Mouse (Mus musculus): ENCODE measurements around the gene Gapdh.

Gene Gapdh

DNA sequence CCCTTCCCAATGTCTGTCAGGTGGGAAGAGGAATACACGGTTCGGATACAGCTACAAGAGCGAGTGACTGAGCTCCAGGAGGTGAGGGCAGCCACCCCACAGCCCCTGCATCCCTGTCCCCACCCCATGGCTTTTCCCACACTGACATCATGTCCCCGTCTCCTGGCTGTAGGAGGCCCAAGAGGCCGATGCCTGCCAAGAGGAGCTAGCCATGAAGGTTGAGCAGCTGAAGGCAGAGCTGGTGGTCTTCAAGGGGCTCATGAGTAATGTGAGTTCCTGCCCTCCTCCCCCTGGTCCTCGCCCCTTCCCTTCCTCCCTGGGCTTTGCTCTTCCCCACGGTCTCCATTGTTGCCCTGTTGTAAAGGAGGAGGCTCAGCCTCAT is 16.7 kb downstream of the Gapdh start:
- in situ Hi-C loops (cut with MboI, MseI), result no loop called here

DNA sequence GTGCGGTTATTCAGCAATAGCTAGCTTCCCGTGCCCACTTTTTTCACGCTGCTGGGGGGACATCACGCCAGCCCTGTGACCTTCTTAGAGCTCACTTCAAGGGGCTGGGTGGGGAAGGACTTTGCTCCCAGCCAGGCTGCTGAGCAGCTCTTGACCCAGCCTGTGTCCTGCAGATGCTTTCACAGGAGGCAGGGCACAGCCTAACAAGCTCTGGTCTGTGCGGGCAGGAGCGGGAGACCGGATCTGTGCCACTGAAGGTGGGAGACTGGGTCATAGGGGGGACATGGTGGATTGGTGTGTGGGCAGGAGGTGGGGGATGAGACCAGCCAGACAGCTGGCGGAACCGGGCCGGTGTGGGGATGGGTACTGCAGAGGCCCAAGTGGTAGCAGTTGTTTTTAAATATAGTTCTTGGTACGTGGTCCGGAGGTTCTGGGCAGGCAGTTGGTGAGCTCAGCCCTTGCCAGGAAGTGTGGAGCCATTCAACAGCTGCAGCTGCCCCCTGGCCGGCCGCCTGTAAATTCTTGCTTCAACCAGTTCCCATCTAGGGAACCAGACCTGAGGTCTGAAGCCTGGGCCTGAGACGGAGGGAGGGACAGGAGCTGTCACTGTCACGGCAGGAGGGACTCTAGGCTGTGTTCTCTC is 17.2 kb downstream of the Gapdh start:
- in situ Hi-C loops (cut with MboI, MseI), result no loop called here

DNA sequence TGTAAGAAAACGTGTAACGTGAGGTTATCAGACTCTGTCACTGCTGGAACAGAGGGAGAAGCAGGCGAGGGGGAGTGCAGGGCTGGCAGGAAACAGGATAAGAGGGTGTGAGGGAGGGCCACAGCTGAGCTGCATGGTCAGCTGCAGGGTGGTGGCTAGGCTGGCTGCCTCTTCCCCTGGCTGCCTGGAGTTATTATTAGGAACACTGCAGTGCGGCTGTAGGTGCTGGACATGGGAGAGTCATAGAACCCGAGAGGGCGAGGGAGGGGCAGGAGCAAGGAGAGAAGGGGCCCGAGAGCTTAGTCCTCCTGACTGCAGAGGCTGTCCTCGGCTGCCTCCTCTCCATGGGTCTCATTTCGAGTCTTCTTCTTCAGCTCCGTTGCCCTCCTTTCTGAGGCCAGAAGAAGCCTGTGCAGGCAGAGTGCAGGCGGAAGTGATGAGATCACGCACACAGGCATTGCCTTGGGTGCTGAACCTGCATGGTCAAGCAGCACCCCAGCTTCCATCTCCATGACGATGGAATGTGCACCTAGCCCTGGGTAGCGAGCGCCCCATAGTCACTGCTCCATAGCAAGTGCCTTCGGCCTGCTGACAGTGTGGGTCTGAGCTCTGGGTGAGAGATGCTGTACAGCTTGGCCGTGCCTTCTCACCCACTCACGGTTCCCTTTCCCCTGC is 17.9 kb downstream of the Gapdh start:
- in situ Hi-C loops (cut with MboI, MseI), result no loop called here

DNA sequence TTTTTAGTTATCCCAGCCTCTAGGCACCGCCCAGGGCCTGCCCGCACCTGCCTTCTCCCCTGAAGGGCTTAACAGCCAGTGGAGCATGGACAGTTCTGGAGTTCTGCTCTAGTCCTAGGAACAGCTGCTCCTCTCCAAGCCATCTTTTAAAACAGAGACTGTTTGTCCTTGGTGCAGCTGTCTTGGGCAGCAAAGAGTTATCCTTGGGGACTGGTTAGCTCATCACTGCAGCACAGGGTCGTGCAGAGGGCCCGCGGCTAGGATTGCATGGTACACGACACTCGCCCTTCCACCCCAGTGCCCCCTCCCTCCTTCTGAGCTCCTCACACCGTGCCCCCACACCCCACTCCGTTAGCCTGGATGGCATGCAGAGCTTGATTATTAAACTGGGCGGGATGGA is 18.9 kb downstream of the Gapdh start:
- in situ Hi-C loops (cut with MboI, MseI), result no loop called here

DNA sequence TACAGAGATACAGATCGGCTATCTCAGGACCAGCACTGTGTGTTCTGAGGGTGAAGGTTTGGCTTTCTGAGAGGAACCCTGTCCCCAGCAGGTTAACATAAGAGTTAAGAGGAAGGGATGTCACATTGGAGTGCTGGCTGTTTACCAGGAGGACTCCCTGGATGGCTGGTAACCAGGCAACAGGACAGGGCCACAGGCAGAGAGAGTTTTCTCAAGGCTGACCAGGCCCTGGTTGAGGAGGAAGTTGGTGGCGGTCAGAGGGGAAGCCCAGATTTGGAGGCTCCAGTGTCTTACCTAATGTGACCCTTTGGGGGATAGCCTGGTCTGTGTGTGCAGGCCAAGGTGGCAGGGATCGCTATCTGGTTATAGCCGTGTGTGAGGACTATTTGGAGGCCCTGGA is 19.5 kb downstream of the Gapdh start:
- in situ Hi-C loops (cut with MboI, MseI), result no loop called here

DNA sequence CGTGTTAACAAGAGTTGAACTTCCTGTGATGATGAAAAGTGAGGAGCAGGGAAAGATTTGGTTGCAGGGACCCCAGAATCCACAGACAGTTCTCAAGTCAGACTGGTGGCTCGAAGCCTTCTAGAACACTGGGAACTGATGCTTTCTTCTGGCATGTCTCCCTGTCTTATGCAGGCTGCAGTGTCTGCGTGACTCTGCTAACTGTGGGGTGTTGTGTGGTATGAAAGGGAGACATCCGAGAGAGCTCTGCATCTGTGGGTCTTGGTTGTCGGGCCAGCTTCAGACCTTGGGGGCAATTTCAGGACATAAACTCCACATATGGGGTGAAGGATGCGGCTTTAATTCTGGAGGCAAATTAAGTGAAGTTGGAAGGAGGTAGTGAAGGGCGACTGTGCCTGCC is 20.1 kb downstream of the Gapdh start:
- in situ Hi-C loops (cut with MboI, MseI), result no loop called here

DNA sequence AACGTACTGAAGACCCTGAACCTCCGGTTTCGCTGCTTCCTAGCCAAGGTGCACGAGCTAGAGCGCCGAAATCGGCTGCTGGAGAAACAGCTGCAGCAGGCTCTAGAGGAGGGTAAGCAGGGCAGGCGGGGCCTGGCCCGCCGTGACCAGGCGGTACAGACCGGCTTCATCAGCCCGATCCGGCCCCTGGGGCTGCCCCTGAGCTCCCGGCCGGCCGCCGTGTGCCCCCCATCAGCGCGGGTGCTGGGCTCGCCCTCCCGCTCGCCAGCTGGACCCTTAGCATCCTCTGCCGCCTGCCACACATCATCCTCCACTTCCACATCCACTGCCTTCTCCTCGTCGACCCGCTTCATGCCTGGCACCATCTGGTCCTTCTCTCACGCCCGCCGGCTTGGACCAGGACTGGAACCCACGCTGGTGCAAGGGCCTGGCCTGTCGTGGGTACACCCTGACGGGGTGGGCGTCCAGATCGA is 20.8 kb downstream of the Gapdh start:
- in situ Hi-C loops (cut with MboI, MseI), result no loop called here

DNA sequence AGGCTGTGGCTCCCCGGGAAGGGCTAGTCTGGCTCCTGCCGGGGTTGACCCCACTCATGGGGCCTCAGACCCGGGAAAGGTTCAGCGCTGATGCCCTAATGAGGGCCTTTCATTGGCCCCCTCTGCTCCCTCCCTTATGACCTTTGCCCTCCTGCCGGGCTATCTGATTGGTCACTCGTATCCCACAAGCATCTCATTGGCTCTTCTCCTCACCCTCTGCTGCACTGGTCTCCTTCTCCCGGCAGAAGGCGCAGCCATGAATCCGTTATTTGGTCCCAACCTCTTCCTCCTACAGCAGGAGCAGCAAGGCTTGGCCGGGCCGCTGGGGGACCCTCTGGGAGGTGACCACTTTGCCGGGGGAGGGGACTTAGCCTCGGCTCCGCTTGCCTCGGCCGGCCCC is 21.3 kb downstream of the Gapdh start, which contains the start of gene Iffo1:
Gene Iffo1 (plus strand): TSS at position 241 of the 400 bp plus-strand sequence.
- in situ Hi-C loops (cut with MboI, MseI), result no loop called here

DNA sequence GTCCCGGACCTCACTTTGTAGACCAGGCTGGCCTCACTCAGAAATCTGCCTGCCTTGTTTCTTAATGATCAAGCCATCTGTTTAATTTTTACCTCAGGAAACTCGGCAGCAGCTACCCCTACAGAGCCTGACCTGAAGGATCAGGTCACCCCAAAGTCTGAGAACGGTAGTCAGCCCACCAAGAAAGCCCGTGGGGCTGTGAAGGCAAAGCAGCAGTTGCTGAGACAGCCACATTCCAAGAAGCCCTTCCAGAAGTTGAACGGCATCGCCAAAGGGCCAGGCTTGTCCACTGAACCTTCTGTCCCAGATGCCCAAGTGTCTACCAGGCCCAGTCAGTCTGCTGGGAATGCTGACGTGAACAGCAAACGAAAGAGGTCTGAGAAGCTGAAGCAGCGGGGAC is 22.4 kb downstream of the Gapdh start:
- in situ Hi-C loops (cut with MboI, MseI), result no loop called here

DNA sequence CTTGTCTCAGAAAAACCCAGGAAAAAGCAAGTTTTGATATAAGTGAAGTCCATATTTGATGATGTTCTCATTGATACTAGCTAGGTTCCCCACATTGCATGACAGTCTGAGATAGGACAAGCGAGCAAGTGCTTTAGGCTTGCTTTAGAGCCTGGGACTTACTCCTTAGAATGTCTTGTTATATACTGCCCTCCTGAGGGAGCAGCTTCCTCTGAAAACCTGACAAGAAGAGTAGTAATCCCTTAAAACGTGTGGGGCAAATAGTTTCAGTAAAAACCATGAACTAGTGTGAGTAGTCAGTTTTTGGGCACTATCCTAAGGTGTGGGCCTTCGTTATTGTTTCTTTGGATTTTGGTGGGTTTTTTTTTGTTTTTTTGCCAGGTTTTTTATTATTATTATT is 23.1 kb downstream of the Gapdh start:
- in situ Hi-C loops (cut with MboI, MseI), result no loop called here

DNA sequence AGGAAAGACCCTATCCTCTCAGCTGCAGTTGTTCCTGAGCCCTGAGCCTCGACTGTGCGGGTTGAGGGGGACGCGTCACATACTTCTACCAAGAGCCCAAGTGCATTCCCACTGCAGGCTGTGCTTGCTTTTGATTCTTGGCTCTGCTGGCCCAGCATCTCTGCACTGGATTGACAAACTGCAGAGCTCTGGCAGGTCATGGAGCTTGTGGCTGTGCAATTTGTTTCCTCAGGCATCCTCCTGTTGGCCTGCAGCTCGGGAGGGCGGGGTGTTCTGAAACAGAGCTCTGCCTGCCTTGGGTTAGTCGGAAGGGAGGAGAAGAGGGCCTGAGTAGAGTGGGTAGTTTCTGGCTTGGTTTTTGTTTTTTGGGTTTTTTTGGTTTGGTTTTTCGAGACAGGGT is 23.8 kb downstream of the Gapdh start:
- in situ Hi-C loops (cut with MboI, MseI), result no loop called here

DNA sequence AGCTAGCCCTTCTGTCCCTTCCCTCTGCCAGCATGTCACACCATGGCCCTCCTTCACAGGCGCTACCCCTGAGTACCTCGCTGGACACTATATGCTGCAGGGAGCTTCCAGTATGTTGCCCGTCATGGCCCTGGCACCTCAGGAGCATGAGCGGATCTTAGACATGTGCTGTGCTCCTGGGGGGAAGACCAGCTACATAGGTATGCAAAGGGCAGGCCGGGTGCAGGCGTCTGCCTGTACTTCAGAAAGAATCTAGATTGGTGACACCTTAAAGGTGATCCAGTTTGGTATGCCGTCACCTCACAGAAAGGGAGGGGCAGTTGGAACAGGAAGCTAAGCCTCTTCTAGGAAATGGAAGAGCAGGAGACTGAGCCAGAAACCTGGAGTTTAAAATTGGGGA is 26.5 kb downstream of the Gapdh start:
- in situ Hi-C loops (cut with MboI, MseI), result no loop called here

DNA sequence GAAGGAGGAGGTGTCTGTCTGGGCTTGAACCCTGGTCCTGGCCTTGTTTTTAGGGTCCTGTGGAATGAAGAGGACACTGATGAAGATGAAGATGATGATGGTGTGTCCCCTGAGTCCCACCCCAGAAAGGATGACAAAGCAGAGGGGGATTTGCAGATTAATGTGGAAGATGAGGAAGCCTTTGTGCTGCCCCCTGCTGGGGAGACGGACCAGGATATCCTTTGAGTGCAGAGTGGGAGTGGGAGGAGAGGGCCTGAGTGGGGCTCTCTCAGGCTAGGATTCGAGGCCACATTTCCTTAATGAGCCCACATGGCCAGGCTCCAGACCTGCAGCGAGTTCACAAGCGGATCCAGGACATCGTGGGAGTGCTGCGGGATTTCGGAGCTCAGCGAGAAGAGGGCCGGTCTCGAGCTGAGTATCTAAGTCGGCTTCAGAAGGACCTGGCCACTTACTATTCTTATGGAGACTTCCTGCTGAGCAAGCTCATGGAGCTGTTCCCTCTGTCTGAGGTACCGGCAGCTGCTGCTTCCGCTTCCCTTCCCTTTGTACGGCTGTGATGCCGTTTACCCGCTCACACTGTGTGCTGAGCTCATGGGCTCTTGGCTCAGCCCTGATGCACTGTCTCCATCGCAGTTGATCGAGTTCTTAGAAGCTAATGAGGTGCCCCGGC is 29.1 kb downstream of the Gapdh start:
- in situ Hi-C loops (cut with MboI, MseI), result no loop called here

DNA sequence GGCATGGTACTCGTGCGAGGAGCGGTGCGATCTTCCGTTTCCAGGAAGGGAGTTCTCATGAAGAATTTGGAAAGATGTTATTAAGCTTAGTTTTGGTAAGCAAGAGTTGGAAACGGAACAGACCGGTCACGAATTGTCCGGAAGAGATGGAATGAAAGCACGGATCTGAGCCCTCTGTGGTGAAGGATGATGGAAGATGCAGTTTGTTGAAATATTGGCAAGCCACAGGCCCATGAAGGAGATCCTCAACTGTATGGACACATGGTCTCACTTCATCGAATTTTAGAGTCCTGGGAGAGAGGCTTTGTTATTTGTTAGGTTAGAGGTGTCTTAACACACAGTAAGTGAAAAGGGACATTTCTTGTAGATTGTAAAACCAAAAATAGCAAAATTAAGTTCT is 33.8 kb downstream of the Gapdh start:
- in situ Hi-C loops (cut with MboI, MseI), result no loop called here

DNA sequence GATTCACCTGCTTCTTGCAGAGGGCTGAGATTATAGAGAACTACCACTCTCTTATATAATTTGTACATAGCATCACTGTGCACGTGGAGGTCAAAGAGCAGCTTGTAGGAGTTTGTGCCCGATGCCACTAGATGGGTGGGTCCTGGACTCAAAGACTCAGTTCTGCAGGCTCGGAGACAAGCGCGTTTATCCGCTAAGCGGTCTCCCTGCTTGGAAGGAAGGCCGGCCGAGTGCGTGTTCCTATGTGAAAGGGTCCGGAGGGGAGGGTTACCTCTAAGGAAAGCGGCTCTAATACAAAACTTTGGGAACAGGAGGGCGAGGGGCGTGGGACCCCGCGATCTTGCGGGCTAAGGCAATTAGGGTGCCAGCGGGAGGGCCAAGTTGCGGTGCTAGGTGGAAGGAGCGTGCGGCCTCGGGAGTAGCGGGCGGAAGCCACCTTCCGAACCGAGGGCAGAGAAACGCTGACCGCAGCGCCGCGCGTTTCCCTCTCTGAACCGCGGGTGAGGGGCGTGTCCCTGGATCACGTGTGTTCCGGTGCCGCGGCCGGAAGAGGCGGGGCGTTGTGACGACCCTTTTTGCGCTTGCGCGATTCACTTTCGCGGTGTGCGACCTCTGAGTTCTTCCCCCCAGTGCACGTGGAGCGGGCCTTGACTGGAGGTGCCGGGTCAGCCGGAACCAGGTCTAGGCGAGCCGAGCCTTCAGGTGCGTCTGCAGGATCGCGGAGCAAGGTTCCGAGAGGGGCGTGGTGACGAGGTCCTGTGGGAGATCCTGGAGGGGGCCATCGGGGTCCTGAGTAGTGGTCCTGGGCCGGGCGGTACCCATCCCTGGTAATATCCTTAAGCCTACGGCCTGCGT is 34.7 kb downstream of the Gapdh start, which contains the start of gene Nop2:
Gene Nop2 (plus strand): TSS at position 608 of the 855 bp plus-strand sequence.
- in situ Hi-C loops (cut with MboI, MseI), result no loop called here

DNA sequence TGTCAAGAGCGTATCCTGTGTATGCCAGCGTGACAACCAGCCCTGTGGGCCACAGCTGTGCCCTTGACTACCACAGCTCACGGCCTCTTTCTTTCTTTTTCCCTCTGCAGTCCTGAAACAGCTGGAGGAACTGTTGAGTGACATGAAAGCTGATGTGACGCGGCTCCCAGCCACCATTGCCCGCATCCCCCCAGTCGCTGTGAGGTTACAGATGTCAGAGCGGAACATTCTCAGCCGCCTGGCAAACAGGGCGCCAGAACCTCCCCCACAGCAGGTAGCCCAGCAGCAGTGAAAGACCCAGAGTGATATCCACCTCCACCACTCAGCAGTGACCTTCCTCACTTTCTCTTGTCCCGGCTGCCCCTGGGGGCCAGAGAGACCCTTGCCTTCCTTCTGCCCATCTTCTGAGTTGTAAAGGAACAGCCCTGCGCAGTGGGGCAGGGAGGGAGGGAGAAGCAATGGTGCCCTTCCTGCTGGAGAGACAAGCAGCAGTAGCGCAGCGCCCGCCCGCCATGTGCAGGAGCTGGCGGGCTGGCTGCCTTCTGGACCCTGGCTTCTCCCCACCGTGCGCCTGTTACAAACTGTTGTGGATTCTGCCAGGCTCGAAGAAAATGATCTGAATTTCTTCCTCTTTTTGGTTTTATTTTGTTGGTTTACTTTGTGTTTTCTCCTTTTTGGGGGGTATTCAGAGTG is 36.4 kb downstream of the Gapdh start:
- in situ Hi-C loops (cut with MboI, MseI), result no loop called here

DNA sequence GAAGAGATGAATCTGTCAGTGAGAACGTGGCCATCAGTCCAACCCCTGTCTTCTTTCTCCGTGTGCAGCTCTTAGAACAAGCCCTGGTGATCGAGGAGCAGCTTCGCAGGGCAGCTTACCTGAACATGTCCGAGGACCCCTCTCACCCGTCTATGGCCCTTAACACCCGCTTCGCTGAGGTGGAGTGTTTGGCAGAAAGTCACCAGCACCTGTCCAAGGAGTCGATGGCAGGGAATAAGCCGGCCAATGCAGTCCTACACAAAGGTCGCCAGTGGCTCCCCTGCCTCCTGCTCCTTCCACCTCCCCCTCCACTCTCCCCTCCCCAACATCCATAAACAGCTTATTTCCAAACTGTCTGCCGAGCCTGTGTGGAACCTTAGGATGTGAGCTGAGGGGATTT is 37.5 kb downstream of the Gapdh start:
- in situ Hi-C loops (cut with MboI, MseI), result no loop called here

DNA sequence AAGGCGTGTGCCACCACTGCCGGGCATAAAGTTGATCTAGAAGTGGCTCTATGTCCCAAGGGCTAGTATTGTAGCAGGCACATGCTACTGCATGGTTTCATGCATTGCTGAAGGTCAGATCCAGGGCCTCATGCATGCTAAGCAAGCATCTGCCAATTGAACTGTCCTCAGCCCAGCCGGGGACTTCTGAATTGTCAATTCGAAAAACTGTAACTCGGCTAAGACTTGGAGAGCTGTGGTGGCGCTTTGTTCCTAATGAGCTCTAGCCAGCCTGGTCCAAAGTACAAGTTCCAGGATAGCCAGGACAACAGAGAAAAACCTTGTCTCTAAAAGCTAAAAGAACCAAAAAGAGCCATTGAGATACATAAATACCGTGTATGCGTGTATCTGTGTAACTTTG is 46.9 kb downstream of the Gapdh start:
- in situ Hi-C loops (cut with MboI, MseI), result no loop called here

DNA sequence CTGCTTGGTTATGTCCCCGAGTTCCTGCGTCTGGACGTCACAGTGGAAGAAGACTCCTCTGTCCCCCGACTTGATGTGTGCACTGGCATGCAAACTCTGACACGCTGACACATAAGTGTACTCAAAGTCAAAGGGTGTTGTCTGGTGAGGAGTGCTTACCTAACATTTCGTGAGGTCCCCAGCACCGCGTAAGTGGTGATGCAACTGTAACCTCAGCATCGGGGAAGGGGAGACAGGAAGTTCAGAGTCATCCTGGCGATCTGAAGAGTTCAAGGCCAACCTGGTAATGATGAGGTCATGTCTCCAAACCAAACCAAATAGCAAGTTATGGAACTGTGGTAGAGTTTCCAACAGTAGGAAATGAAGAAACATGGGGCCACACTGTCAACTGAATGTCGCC is 53.7 kb downstream of the Gapdh start:
- in situ Hi-C loops (cut with MboI, MseI), result no loop called here

All from regulatory T cell (primary cell).